Mouse (Mus musculus) thymus, postnatal 4 days (tissue): ENCODE results near the gene Sirt1.
A peak's percentile ranks its signal among the peaks of the same experiment; 100 is the strongest.
"Not testable (repeated sequence)": the region's sequence is repeated elsewhere in the genome, so short reads cannot be mapped to it uniquely, and the experiment has no call there.

Experiments
- DNase-seq: peaks from one replicate; pipeline ENCODE4 v3.0.0; 2021

Gene Sirt1

GRCm38 (mm10) chr10:63386991-63387390 is 5.5 kb upstream of the Sirt1 start:
- no peak for DNase-seq

- peak; percentile 75 for DNase-seq
These were observed 4.9 kb upstream of the Sirt1 start for GRCm38 (mm10) chr10:63386444-63386843.

- not testable (repeated sequence) for DNase-seq
These were observed 4.4 kb upstream of the Sirt1 start for GRCm38 (mm10) chr10:63385897-63386296.

GRCm38 (mm10) chr10:63382372-63383279 is 1.1 kb upstream of the Sirt1 start, which contains the start of gene Dnajc12:
TSS of gene Dnajc12 (plus strand) at chr10:63382443.
- peak; percentile 77 for DNase-seq

- DNase-seq, result no peak
These were observed 2.4 kb downstream of the Sirt1 start for GRCm38 (mm10) chr10:63378948-63379680.

GRCm38 (mm10) chr10:63377468-63377867 is 4.0 kb downstream of the Sirt1 start:
- peak; percentile 64 for DNase-seq

GRCm38 (mm10) chr10:63376303-63376702 is 5.2 kb downstream of the Sirt1 start:
- DNase-seq, result no peak

- no peak for DNase-seq
These were observed 13.5 kb downstream of the Sirt1 start for GRCm38 (mm10) chr10:63368041-63368440.

- DNase-seq, result no peak
These were observed 14.1 kb downstream of the Sirt1 start for GRCm38 (mm10) chr10:63367386-63367785.

- DNase-seq, result no peak
These were observed 15.5 kb downstream of the Sirt1 start for GRCm38 (mm10) chr10:63365918-63366455.

- no peak for DNase-seq
These were observed 21.0 kb downstream of the Sirt1 start for GRCm38 (mm10) chr10:63360502-63360901.

- DNase-seq, result no peak
These were observed 29.4 kb downstream of the Sirt1 start for GRCm38 (mm10) chr10:63352111-63352510.

- DNase-seq, result not testable (repeated sequence)
These were observed 30.4 kb downstream of the Sirt1 start for GRCm38 (mm10) chr10:63351099-63351498.

GRCm38 (mm10) chr10:63350666-63351065 is 30.8 kb downstream of the Sirt1 start:
- DNase-seq, result no peak

- DNase-seq, result no peak
These were observed 33.2 kb downstream of the Sirt1 start for GRCm38 (mm10) chr10:63348291-63348690.

GRCm38 (mm10) chr10:63344751-63345150 is 36.8 kb downstream of the Sirt1 start:
- DNase-seq, result no peak

- no peak for DNase-seq
These were observed 40.2 kb downstream of the Sirt1 start for GRCm38 (mm10) chr10:63341351-63341750.

- DNase-seq, result peak; percentile 89
These were observed 42.4 kb downstream of the Sirt1 start for GRCm38 (mm10) chr10:63338914-63339643.

- peak; percentile 76 for DNase-seq
These were observed 43.3 kb downstream of the Sirt1 start for GRCm38 (mm10) chr10:63337951-63338836.

- no peak for DNase-seq
These were observed 44.2 kb downstream of the Sirt1 start for GRCm38 (mm10) chr10:63337326-63337725.

- no peak for DNase-seq
These were observed 44.6 kb downstream of the Sirt1 start for GRCm38 (mm10) chr10:63336901-63337300.

- no peak for DNase-seq
These were observed 54.4 kb downstream of the Sirt1 start for GRCm38 (mm10) chr10:63327091-63327490.
